Mouse (Mus musculus): Measurements from ENCODE around the gene Slc24a3.
A peak's percentile ranks its signal among the peaks of the same experiment; 100 is the strongest.

The Slc24a3 gene

GRCm38 (mm10) chr2:145197076-145197475, 29.5 kb downstream of the Slc24a3 start:
- no peak for DNase-seq (ENCODE audit: low spot score in 2 of 2)

GRCm38 (mm10) chr2:145213587-145213986, 46.0 kb downstream of the Slc24a3 start:
- DNase-seq (ENCODE audit: low spot score in 2 of 2) = no peak

GRCm38 (mm10) chr2:145214086-145214831, 46.7 kb downstream of the Slc24a3 start:
- no peak for DNase-seq (ENCODE audit: low spot score in 2 of 2)

- DNase-seq (ENCODE audit: low spot score in 2 of 2) = no peak
These were observed 49.0 kb downstream of the Slc24a3 start for GRCm38 (mm10) chr2:145216580-145216979.

GRCm38 (mm10) chr2:145217422-145217821, 49.9 kb downstream of the Slc24a3 start:
- no peak for DNase-seq (ENCODE audit: low spot score in 2 of 2)

- no peak for DNase-seq (ENCODE audit: low spot score in 2 of 2)
These were observed 51.7 kb downstream of the Slc24a3 start for GRCm38 (mm10) chr2:145219246-145219645.

GRCm38 (mm10) chr2:145223646-145224045, 56.1 kb downstream of the Slc24a3 start:
- no peak for DNase-seq (ENCODE audit: low spot score in 2 of 2)

- no peak for DNase-seq (ENCODE audit: low spot score in 2 of 2)
These were observed 58.1 kb downstream of the Slc24a3 start for GRCm38 (mm10) chr2:145225640-145226039.

- DNase-seq (ENCODE audit: low spot score in 2 of 2) = no peak
These were observed 58.5 kb downstream of the Slc24a3 start for GRCm38 (mm10) chr2:145226100-145226499.

GRCm38 (mm10) chr2:145227351-145227750, 59.8 kb downstream of the Slc24a3 start:
- DNase-seq (ENCODE audit: low spot score in 2 of 2) = no peak

- DNase-seq (ENCODE audit: low spot score in 2 of 2) = no peak
These were observed 65.4 kb downstream of the Slc24a3 start for GRCm38 (mm10) chr2:145232764-145233484.

GRCm38 (mm10) chr2:145233547-145234398, 66.2 kb downstream of the Slc24a3 start:
- no peak for DNase-seq (ENCODE audit: low spot score in 2 of 2)

- no peak for DNase-seq (ENCODE audit: low spot score in 2 of 2)
These were observed 78.8 kb downstream of the Slc24a3 start for GRCm38 (mm10) chr2:145246384-145246783.

GRCm38 (mm10) chr2:145248185-145248584, 80.6 kb downstream of the Slc24a3 start:
- DNase-seq (ENCODE audit: low spot score in 2 of 2) = no peak

- DNase-seq (ENCODE audit: low spot score in 2 of 2) = peak; percentile 38 to 67
These were observed 89.8 kb downstream of the Slc24a3 start for GRCm38 (mm10) chr2:145257332-145257731.

- no peak for DNase-seq (ENCODE audit: low spot score in 2 of 2)
These were observed 90.3 kb downstream of the Slc24a3 start for GRCm38 (mm10) chr2:145257855-145258254.

GRCm38 (mm10) chr2:145260574-145260973, 93.0 kb downstream of the Slc24a3 start:
- no peak for DNase-seq (ENCODE audit: low spot score in 2 of 2)

GRCm38 (mm10) chr2:145262153-145262552, 94.6 kb downstream of the Slc24a3 start:
- no peak for DNase-seq (ENCODE audit: low spot score in 2 of 2)

GRCm38 (mm10) chr2:145266723-145267122, 99.2 kb downstream of the Slc24a3 start:
- DNase-seq (ENCODE audit: low spot score in 2 of 2) = no peak

GRCm38 (mm10) chr2:145268971-145269370, 101.4 kb downstream of the Slc24a3 start:
- DNase-seq (ENCODE audit: low spot score in 2 of 2) = no peak

- no peak for DNase-seq (ENCODE audit: low spot score in 2 of 2)
These were observed 101.9 kb downstream of the Slc24a3 start for GRCm38 (mm10) chr2:145269410-145269809.

- no peak for DNase-seq (ENCODE audit: low spot score in 2 of 2)
These were observed 106.6 kb downstream of the Slc24a3 start for GRCm38 (mm10) chr2:145274016-145274677.
